8 mouse cellular contexts compared by ENCODE assay signal in the genomic region with DNA sequence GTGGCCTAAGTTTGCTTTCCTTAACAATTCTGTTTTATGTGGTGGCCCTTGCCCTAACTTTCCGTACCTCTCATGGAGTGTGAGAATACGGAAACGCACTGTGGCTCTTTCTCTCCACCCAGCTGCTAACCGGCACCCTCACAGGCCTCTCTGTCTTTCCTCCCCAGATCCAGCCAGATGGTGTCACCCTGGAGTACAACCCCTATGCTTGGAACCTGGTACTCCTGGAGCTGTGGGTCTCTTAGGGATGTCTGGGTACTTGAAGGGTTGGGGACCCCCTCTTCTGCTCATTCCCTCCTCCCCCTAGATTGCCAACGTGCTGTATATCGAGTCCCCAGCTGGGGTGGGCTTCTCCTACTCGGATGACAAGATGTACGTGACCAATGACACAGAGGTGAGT. TPM values are rescaled to one million over a fixed set of nuclear protein-coding genes. Genes with fewer than 3 reads are reported as not detected.
A peak's percentile ranks its signal among the peaks of the same experiment; 100 is the strongest.
DNase-seq lines count a peak whose midpoint lies in the region; ATAC-seq and TF ChIP-seq lines count a peak whose summit lies in the region.

No protein-coding gene starts in this region.

- no peaks in the 10 kb centered on the region for H3K9me3 ChIP-seq in heart, embryonic 15.5 days (replicated peaks)
- no peaks in the 10 kb centered on the region for H3K9me3 ChIP-seq in limb, embryonic 12.5 days

- TF ChIP-seq POLR2A in cerebellum, adult 2 months (IDR thresholded peaks at IDR 0.05; ENCODE audit: borderline replicate concordance, insufficient read depth, low read length) = no peak

- peak overlapping the region; percentile 84 for H3K4me3 ChIP-seq in cerebellum, adult 2 months (replicated peaks; ENCODE audit: insufficient read depth, low read depth, low read length)
- H3K4me3 ChIP-seq in heart, embryonic 15.5 days = peak overlapping the region; percentile 82
- peak overlapping the region; percentile 72 for H3K4me3 ChIP-seq in limb, embryonic 12.5 days (replicated peaks)

- peak in 1 of 2 experiments; percentile 47 for DNase-seq in cerebellum, adult 2 months
- peak; percentile 30 for DNase-seq in Muller cell, postnatal 12 days (ENCODE audit: inconsistent ontology term)
- DNase-seq in naive thymus-derived CD4-positive, alpha-beta T cell, adult 2 months (ENCODE audit: low read depth) = peak; percentile 45
- no peak for DNase-seq in cerebellum, postnatal 10 days
- DNase-seq in frontal cortex, postnatal 36 days (ENCODE audit: low spot score in 2 of 2) = no peak

- 20% methylated on average over 8 of the region's 8 CpGs for WGBS in cerebellum, adult 2 months
- 40% methylated on average over 8 of the region's 8 CpGs for WGBS in heart, embryonic 15.5 days
- 39% methylated on average over 8 of the region's 8 CpGs for WGBS in limb, embryonic 12.5 days

- TF ChIP-seq CTCF in cerebellum, adult 2 months (IDR thresholded peaks at IDR 0.05; ENCODE audit: borderline replicate concordance, insufficient read depth, low read depth, low read length) = no peak

- no peak overlapping the region for H3K27ac ChIP-seq in cerebellum, adult 2 months (ENCODE audit: insufficient read depth, low read length)
- peak overlapping the region; percentile 98 for H3K27ac ChIP-seq in heart, embryonic 15.5 days
- no peak overlapping the region for H3K27ac ChIP-seq in limb, embryonic 12.5 days

- H3K36me3 ChIP-seq in heart, embryonic 15.5 days = peaks cover 44% of the 10 kb centered on the region
- peaks cover 39% of the 10 kb centered on the region for H3K36me3 ChIP-seq in limb, embryonic 12.5 days

- no peak for ATAC-seq in cerebellum, adult (ENCODE audit: insufficient number of reproducible peaks, low FRiP score, low TSS enrichment)
- ATAC-seq in heart, embryonic 15.5 days (replicated peaks; ENCODE audit: insufficient number of reproducible peaks, insufficient read depth, low FRiP score, low read depth) = no peak
- no peak for ATAC-seq in limb, embryonic 12.5 days (ENCODE audit: insufficient number of reproducible peaks, insufficient read depth, low FRiP score, low TSS enrichment, low read depth)

- peaks cover 3% of the 10 kb centered on the region; the same call in 1 of the 2 replicates for H3K4me1 ChIP-seq in cerebellum, adult 2 months (ENCODE audit: control insufficient read depth, insufficient read depth, low read length)
- H3K4me1 ChIP-seq in heart, embryonic 15.5 days (replicated peaks) = peaks cover 29% of the 10 kb centered on the region
- H3K4me1 ChIP-seq in limb, embryonic 12.5 days (replicated peaks) = peaks cover 19% of the 10 kb centered on the region

- H3K27me3 ChIP-seq in cerebellum, adult 2 months (ENCODE audit: control insufficient read depth, insufficient read depth, low read length) = no peaks in the 10 kb centered on the region
- H3K27me3 ChIP-seq in heart, embryonic 15.5 days = no peaks in the 10 kb centered on the region
- H3K27me3 ChIP-seq in limb, embryonic 12.5 days = no peaks in the 10 kb centered on the region

- H3K9ac ChIP-seq in heart, embryonic 15.5 days = peak overlapping the region; percentile 84
- peak overlapping the region; percentile 69 for H3K9ac ChIP-seq in limb, embryonic 12.5 days (replicated peaks)

- peak overlapping the region; percentile 93 for H3K4me2 ChIP-seq in heart, embryonic 15.5 days
- peak overlapping the region; percentile 96 for H3K4me2 ChIP-seq in limb, embryonic 12.5 days

RNA-seq across cellular contexts. Expression of gene Neurl2, which starts 1.3 kb away (rescaled TPM):
- 6.1 and 6.3 TPM in 2 replicates for polyA plus RNA-seq in cerebellum, adult 2 months (2012; rRNA removed)
- 43.3 and 47.1 TPM in 2 replicates for polyA plus RNA-seq in heart, embryonic 15.5 days (2015; fragmentation: Nextera tagmentation; extraction: Ambion mirVana)
- polyA plus RNA-seq in limb, embryonic 12.5 days (2016; fragmentation: Nextera tagmentation; extraction: Ambion mirVana) = 6.3 and 6.8 TPM in 2 replicates

RNA-seq across cellular contexts. Expression of gene Ctsa, which starts 1.9 kb away (rescaled TPM):
- 177 and 191 TPM in 2 replicates for polyA plus RNA-seq in cerebellum, adult 2 months (2012; rRNA removed)
- 167 and 180 TPM in 2 replicates for polyA plus RNA-seq in heart, embryonic 15.5 days (2015; fragmentation: Nextera tagmentation; extraction: Ambion mirVana)
- 103 and 107 TPM in 2 replicates for polyA plus RNA-seq in limb, embryonic 12.5 days (2016; fragmentation: Nextera tagmentation; extraction: Ambion mirVana)

RNA-seq across cellular contexts. Expression of gene Spata25, which starts 6.2 kb away (rescaled TPM):
- 0.25 and 0.30 TPM in 2 replicates for polyA plus RNA-seq in cerebellum, adult 2 months (2012; rRNA removed)
- not detected in 2 replicates for polyA plus RNA-seq in heart, embryonic 15.5 days (2015; fragmentation: Nextera tagmentation; extraction: Ambion mirVana)
- not detected in 2 replicates for polyA plus RNA-seq in limb, embryonic 12.5 days (2016; fragmentation: Nextera tagmentation; extraction: Ambion mirVana)

RNA-seq across cellular contexts. Expression of gene Zswim1, which starts 12.0 kb away (rescaled TPM):
- 19.4 and 20.0 TPM in 2 replicates for polyA plus RNA-seq in cerebellum, adult 2 months (2012; rRNA removed)
- polyA plus RNA-seq in heart, embryonic 15.5 days (2015; fragmentation: Nextera tagmentation; extraction: Ambion mirVana) = 8.1 and 10.3 TPM in 2 replicates
- 17.3 and 20.4 TPM in 2 replicates for polyA plus RNA-seq in limb, embryonic 12.5 days (2016; fragmentation: Nextera tagmentation; extraction: Ambion mirVana)

RNA-seq across cellular contexts. Expression of gene Pltp, which starts 23.0 kb away (rescaled TPM):
- 203 and 218 TPM in 2 replicates for polyA plus RNA-seq in cerebellum, adult 2 months (2012; rRNA removed)
- 14.0 and 71.8 TPM in 2 replicates for polyA plus RNA-seq in heart, embryonic 15.5 days (2015; fragmentation: Nextera tagmentation; extraction: Ambion mirVana)
- polyA plus RNA-seq in limb, embryonic 12.5 days (2016; fragmentation: Nextera tagmentation; extraction: Ambion mirVana) = 32.6 and 37.0 TPM in 2 replicates

Comparison
In these comparisons a context has a peak if more than half of its experiments do, and no peak if none do; other contexts are left out.
1. DNase-seq: peak in Muller cell, postnatal 12 days (single experiment) and naive thymus-derived CD4-positive, alpha-beta T cell, adult 2 months (single experiment); none in cerebellum, postnatal 10 days (0 of 2) and frontal cortex, postnatal 36 days (0 of 2).
2. Peak in every context shown above with its lines, with median percentiles within 50 percentile points of each other: H3K4me3 ChIP-seq.